Mouse (Mus musculus): ENCODE data around the gene Fbln7.

The Fbln7 gene

DNA sequence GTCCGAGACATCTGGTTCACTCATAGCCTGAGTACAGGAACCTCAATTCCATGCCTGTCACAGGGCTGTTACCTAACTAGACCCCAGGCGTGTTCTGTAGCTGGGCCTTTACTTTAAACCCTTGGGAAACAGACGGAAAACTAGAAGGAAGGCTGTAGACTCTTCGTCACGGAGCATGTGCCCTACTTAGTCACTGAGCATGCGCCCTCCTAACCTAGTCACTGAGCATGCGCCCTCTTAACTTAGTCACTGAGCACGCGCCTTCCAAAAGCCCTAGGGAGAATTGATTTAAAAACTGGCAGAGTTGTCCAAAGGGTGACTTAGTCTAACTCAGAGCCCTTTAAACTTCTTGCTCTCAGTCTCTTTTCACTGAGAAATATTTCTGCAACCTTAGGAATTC is at the start of gene Fbln7:
Fbln7 (plus strand) TSS at position 346 of the 400 bp plus-strand sequence.
- no peak for DNase-seq (ENCODE audit: low read depth, low spot score)

DNA sequence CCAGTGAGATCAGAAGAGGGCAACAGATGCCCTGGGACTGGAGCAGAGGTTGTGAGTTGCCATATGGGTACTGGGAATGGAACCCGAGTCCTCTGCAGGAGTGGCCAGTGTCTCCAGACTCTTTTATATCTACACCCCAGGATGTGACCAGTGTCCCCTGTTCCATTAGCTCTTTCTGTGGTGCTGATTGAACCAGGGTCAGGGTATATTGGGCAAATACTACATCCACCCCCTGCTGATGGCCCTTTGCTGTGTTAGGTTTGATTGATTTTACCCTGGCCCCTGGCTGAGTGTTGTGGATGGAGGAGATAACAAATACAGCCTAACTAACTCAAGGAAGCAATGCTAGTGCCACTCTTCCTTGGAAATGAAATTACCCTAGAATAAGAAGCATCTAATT is 46.5 kb upstream of the Fbln7 start:
- DNase-seq (ENCODE audit: low read depth, low spot score) = no peak

DNA sequence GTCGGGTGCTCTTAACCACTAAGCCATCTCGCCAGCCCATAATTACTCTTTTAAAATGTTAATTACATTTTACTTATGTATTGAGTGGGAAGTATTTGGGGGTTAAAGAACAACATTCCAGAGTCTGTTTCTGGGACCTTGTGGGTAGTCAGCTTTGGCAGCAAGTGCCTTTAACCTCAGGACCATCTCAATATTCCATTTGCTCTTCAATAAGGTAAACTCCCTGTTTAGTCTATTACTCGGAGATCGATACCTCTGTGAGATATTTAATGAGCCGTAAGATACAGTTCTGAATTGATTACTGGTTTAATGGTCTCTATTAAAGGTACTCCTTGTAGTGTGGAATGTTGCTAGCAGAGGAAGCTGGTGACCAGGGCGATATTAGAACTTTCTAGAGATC is 45.9 kb upstream of the Fbln7 start:
- no peak for DNase-seq (ENCODE audit: low read depth, low spot score)

DNA sequence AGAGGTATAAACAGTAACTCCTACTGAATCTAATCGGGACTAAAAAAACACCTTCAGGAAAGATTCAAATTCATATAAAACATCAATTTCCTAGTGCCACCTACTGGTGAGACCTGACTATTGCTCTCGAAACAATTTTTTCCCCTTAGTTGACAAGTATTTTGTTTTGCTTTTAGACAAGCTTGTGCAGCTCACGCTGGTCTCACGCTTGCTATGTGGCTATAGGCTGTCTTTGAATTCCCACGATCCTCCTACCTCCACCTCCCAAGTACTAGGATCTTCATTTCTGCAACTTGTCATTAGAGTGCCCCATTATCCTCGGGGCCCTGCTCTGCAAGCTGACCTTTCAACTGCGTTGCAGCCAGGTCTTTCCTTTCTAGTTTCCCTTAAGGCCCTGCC is 45.4 kb upstream of the Fbln7 start:
- peak; percentile 76 for DNase-seq (ENCODE audit: low read depth, low spot score)

DNA sequence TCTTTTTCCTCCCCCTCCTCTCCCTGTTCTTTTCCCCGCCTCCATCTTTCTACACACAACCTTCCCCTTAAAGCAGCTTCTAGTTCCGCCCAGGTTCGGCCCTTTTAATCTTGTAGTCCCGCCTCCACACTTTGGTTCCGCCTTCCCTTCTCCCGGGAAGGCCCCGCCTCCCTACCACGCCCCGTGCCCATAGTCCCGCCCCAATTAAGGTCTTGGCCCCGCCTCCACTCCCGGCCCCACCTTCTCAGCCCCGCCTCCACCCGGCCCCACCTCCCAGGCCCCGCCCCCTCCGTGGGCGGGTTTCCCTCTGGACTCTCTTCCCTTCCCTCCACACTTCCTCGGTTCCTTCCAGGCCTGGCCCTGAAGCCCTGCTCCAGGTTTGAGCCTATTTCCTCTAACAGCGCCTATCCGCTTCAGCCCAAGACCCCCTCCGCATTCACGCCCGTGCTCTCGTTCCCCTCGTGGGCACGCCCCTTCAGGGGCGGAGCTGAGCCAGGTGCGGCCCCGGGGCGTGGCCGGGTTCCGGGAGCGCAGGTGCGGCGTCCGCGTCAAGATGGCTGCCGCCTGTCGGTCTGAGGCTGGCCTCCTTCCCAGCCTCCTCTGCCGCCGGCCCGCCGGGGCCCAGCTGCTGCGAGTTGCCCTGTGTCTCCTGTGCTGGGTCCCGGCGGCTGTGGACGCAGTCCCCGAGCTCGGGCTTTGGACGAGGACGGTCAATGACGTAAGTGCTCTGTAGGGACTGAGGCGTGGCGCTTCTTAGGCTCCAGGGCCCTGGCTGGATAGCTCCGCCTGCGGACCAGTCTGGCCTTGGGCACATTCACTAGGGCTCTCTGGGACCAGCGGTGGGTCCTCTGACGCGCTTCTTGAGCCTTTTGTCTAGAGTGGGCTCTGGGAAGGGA is 44.7 kb upstream of the Fbln7 start, which contains the start of gene Tmem87b:
Tmem87b (plus strand) TSS at position 333 of the 896 bp plus-strand sequence.
- DNase-seq (ENCODE audit: low read depth, low spot score) = peak; percentile 96

DNA sequence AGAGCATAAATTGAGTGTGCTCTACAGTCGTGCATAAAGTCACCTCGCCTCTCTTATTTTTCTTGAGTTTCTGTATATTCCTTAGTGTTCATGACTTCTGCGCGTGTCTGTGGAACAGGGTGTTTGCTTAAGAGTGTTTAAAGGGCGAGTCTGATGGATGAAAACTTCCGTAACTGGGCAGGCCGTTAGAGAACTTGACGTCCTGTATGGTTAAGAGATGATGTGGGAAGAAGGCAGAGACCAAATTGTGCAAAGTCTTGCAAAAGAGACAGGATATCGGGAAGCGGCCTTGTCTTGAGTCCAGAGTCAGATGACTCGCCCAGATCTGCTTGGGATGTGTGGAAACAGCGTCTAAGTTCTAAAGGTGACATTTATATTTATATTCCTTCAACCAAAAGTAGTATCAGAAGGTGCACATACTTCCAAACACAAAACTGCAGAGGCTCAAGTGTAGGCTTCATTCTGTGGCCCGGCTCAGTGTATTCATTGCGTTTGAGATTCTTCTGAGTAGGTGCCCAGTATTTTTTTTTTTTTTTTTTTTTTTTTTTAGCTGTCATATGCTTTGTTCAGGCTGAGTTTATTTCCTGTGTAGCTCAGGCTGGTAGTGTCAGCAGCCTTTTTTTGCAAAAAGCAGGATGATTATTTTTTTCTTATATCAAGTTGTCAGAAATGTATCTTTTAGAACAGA is 43.7 kb upstream of the Fbln7 start:
- DNase-seq (ENCODE audit: low read depth, low spot score) = no peak

DNA sequence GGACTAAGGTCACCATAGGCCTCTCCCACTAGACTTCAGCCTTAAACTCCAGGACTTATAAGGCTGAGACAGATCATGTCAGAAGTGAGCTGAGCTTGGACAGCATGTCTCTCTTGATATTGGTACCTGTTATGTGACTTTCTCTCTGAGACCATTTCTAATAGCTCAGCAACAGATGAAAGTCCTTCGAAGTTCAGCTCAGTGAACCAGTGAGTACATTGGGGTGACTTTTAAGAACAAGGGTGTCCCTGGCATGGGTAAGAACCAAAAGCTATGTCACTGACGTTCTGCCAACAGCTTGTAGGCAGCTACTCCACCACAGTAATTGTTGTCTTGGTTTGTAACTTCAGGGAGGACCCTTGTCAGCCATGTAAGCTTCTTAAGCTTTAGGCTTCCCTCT is 42.1 kb upstream of the Fbln7 start:
- no peak for DNase-seq (ENCODE audit: low read depth, low spot score)

DNA sequence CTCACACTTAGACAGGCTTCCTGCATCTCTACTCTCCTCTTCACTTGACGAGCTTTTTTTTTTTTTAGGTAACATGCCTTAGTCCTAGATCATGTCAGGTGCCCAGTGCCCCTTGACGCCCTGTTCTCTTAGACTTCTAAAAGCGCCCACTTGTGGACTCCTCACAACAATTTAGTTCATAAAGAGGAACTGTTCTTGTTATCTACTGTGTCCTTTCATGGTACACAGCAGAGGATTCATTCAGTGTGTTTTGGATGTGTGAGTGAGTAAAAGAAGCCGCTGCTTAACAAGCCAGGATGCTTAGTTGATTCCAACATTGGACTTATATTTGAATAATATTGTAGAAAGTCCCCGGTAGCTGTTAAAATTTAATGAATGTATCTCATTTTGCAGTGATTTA is 38.9 kb upstream of the Fbln7 start:
- no peak for DNase-seq (ENCODE audit: low read depth, low spot score)

DNA sequence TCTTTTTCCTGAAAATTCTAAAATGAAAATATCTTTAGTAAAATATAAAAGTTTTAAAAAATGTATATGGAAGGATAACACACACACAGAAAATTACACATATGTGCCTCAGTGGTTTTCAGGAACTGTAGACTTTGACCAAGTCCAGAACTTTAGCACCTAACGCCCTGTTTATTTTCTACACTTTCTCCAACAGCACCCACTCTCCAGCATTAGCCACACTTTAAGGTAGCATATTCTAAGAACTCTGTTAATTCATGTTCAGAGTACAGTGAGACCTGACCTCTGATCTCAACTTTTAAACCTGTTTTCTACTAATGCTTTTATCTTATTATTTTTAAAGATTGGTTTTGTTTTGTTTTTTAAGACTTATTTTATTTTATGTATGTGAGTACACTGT is 35.0 kb upstream of the Fbln7 start:
- DNase-seq (ENCODE audit: low read depth, low spot score) = no peak

DNA sequence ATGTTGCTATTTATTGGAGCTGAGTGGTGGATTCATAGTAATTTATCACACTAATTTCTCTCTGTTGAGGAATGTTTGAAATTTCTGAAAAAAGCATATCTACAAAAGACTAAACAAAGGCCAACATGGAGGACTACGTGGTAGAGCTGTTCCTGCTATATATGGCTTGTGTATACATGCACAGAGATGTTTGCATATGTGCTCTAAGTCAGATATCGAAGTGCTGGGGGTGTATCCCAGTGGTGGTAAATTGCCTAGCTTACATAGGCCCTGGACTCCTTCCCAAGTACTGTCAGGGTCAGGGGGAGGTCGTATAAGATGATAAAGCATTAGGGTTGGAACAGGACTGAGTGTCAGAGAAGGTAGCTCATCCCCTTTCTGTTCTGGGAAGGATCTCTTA is 30.2 kb upstream of the Fbln7 start:
- DNase-seq (ENCODE audit: low read depth, low spot score) = no peak

DNA sequence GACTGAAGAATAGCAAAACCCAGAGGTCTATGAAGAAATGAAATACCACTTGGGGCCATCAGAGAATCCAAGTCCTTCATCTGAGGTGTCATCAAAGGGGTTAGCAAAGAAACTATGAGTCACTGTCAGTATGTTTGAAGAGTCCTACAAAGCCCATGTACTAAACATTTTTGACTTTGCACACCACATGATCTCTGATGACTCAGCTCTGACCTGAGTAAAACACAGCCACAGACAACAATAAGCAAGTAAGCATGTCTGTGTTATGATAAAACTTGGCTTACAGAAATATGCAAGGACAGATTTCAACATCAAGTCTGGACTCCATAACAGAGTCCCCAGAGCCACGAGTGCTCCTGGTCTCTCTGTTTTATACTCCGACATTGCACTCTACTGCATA is 29.7 kb upstream of the Fbln7 start:
- no peak for DNase-seq (ENCODE audit: low read depth, low spot score)

DNA sequence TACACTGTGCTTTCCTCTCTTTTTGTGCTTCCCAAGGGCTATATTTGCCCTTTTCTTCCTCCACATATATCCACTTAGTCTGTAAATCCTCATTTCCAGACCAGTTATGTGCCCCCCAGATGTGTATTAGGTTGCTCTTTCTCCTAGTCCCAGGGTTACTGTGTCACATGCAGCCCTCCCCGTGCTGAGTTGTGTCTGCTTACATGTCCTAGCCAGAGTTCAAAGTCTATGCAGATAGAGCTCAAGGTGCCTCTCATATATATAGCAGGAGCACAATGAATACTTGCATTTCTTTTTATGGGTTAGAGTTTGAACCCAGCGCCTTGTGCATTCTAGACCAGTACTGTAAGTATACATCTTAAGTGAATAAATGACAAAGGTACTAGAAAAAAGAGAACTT is 29.3 kb upstream of the Fbln7 start:
- no peak for DNase-seq (ENCODE audit: low read depth, low spot score)

DNA sequence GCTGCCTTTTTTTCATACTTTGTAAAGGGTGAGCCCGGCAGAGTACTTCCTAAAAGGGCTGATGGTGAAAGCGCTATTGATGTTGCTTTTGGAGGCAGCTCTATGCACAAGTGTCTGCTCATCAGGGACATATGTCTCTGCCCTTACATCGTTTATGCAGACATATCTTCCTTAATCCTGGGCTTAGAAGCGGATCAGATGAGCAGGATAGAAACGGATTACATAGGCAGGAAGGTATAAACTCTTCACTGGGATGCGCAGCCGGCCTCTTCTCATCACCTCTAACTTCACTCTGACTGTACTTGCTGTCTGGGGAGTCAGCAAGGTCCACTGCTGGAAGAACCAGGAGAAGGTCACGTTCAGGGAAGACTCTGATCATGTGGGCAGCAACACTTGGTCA is 25.2 kb upstream of the Fbln7 start:
- DNase-seq (ENCODE audit: low read depth, low spot score) = no peak

DNA sequence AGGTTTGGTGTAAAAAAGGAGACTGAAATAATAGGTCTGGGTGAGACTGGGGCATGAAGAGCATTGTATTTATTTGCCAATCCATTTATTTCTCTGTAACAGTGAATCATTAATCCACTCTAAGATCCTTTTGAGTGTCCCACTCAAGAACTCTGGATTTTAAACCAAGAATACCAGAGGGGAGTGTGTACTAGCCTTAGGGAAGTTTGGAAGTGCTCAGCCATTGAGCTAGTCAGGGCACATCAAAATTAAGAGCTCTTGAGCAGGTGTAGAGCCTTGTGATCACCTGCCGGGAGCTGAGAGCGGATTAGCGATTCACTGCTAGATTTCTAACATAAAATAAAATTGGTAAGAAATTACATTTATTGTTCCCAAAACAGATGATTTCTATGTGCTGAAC is 24.2 kb upstream of the Fbln7 start:
- DNase-seq (ENCODE audit: low read depth, low spot score) = no peak

DNA sequence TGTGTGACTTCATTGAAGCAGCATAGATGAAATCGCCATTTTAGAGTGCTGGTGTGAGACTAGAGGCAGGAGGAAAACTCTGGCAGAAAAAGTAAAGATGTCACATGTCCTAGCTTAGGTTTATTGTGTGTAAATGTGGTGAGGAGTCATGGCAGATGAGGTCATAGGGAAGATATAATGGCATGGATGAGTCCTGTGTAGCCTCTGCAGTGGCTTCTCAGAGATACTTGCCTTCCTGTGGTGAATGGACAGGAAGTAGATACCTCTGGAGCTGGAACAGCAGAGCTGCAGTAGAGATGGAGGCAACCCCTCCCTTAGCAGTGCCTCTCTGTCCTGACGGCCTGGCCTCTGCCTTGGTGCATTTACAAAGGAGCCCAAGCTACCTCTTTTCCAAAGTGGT is 23.3 kb upstream of the Fbln7 start:
- no peak for DNase-seq (ENCODE audit: low read depth, low spot score)

DNA sequence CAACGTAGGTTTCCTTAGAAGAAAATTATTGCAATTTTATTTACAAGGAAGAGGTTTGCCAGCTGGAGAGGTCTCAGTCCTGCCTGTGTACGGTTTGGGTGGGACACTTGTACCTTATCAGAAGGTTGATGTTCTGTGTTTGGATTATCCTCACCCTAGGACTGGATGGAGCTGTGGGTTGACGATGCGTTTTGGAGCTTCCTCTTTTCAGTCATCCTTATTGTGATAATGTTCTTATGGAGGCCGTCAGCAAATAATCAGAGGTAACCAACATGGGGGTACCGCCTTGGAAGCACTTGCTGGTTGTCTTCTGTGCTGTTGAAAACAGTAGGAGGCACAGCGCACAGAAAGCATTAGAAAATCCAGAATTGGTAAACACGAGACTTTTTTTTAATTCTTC is 20.3 kb upstream of the Fbln7 start:
- no peak for DNase-seq (ENCODE audit: low read depth, low spot score)

DNA sequence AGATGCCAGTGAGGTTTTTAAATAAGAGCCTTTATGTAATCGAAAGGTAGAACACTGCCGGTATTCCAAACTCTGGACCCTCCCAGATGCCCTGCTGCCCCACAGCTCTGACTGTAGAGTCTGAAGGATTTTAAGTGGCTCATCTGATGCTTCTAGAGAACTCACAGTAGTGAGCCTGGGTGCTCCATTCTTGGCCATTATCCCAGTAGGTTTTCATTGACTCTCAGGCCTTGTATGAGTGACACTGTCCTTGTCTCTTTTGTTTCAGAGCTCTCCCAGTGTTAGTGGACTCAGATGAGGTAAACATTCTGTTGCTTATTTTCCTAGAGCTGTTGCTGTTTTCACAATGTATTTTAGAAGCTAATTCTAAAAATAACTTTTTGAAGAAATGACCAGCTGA is 12.7 kb upstream of the Fbln7 start:
- no peak for DNase-seq (ENCODE audit: low read depth, low spot score)

DNA sequence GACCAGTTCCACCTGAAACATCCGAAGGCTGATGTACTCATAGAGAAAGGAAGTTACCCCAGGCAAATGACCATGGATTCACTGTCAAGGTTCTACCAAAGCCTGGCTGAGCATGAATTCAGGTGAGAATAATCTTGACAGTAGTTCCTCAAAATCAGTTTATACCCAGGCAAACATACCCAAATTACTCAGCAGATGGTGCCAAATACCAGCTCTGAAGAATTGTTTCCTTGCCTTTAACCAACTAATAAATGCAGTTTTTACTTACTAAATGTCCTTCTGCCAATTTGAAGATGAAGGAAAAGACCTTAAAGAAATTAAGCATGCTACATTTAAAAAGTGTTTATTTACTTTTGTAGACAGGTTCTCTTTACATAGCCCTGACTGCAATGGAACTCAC is 6.1 kb upstream of the Fbln7 start:
- DNase-seq (ENCODE audit: low read depth, low spot score) = no peak

DNA sequence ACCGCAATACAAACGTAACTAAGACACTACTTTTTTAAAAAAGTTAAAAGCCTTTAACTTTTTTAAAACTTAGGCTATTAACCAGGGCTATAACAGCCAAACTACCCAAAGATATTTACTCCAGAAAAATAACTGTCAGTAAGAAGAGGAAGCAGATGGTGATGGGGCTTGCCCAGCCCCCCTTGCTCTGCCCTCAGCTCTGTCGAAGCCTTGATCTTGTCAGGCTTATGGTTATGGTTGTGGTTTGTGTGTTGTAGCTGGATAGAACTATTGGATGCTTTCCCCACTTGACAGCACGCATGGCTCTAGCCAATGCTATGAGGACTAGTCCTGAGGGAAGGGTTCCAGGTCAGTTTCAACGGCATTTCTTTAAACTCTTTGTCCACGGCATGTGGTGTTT is 3.8 kb upstream of the Fbln7 start:
- DNase-seq (ENCODE audit: low read depth, low spot score) = no peak

DNA sequence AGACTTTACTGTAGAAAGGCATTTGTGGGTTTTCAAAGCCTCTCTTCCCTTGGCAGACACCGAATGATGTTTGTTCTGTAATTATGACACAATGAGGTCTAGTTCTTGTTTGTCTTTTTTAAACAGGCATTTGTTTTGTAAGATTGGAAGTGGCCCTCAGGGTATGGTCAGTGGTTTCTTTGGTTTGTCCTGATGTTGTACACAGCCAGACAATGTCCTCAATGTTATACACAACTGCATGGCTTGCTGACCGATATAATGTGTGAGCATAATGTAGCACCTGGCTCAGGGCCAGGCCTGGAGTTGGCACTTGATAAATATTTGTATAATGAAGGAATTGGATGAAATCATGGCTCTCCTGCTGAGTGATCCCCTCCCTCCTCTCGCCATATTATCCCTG is 2.9 kb upstream of the Fbln7 start:
- DNase-seq (ENCODE audit: low read depth, low spot score) = no peak

DNA sequence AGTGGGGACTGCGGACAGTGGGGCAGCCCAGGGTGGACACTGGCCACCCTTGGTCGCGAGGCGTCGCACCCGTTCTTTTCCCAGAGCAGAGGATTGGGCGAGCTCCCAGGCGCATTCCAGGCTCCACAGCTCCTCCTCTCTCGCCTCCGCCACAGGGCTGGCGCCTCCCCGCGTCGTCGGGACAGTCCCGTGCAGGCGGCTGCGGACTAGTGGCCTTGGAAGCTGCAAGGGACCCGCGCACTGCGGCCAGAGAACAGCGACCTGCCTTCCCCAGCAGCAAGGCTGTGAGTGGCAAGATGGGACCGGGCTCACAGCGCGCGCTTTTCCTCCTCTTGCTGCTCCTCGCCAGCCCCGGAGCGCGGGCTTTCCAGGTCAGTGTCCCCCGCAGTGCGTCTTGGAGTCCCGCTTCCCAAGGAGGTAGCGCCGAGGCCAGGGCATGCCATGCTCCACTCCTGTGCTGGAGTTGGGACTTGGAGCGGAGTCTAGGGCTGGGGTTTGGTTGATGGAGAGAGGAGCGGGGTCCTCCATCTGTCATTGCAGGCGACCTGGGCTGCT is 1.1 kb downstream of the Fbln7 start:
- peak; percentile 68 for DNase-seq (ENCODE audit: low read depth, low spot score)

DNA sequence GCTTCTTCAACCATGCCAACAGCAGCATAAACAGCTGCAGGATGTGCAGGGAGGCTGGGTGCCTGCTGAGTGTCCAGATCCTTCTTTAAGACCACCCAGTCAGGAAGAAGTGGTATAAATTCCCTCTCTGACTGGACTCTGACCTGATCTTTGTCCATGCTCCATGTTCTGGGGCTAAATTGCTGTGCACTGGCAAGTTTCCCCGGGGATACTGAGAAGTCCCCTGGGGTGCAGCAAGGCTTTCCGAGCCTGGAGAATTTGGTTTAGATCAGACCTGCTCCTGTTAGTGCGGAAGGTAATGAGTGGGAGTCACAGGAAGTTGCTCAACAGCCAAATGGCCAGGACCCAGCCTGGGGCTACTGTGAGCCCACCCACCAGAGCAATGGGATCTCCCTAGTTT is 2.3 kb downstream of the Fbln7 start:
- DNase-seq (ENCODE audit: low read depth, low spot score) = no peak

DNA sequence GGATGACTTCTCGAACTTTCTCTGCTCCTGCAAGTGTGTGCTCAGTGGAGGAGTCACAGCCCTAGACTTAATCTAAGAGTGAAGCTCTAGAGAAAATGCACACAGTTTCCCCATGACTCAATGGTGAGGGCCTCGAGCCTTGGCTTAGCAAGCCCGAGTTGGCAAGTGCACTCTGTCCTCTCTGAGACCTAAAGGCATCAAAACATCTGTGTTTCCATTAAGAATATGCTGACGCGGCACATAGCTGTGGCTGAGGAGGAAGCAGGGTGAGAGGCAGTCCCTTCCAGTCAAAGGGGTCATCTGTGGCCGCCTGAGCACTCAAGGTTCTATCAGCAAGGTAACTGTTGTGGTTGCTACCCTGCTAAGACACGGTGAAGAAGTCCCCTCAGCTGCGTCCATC is 8.9 kb downstream of the Fbln7 start:
- no peak for DNase-seq (ENCODE audit: low read depth, low spot score)

Measured in mesoderm, embryonic 11.5 days (tissue).